Mouse (Mus musculus) midbrain, embryonic 10.5 days (tissue): Measurements from ENCODE around the gene 1110051M20Rik. TPM values are rescaled to one million over a fixed set of nuclear protein-coding genes. Genes with fewer than 3 reads are reported as not detected.

ENCODE experiments used
- DNase-seq: peaks from one replicate; pipeline ENCODE4 v3.0.0-alpha.2; 2017; ENCODE audit warnings: low spot score
- H3K27ac ChIP-seq: fragments of 300-500 bp; sonication (generic); replicated peaks from 2 replicates; pipeline ENCODE4 v1.5.1; 2016; ENCODE audit warnings: mild to moderate bottlenecking
- H3K27me3 ChIP-seq: fragments of 300-500 bp; sonication (generic); 2 replicates; pipeline ENCODE4 v1.6.1; 2016; ENCODE audit warnings: low read depth, mild to moderate bottlenecking; ENCODE audit not compliant: poor library complexity, severe bottlenecking
- H3K36me3 ChIP-seq: fragments of 300-500 bp; sonication (generic); 2 replicates; pipeline ENCODE4 v1.6.1; 2016; ENCODE audit warnings: mild to moderate bottlenecking, moderate library complexity
- H3K4me1 ChIP-seq: fragments of 300-500 bp; sonication (generic); 2 replicates; pipeline ENCODE4 v1.6.1; 2016
- H3K4me3 ChIP-seq: fragments of 300-500 bp; sonication (generic); 2 replicates; pipeline ENCODE4 v1.5.1; 2016; ENCODE audit warnings: mild to moderate bottlenecking, moderate library complexity
- H3K9me3 ChIP-seq: fragments of 300-500 bp; sonication (generic); replicated peaks from 2 replicates; pipeline ENCODE4 v1.6.1; 2016; ENCODE audit warnings: mild to moderate bottlenecking
- WGBS: fragments of 180-500 bp; shearing (Covaris S2); methylation state at CpG from one replicate; pipeline ENCODE4 v1.1.7; 2016; 5-methylcytosine and 5-hydroxymethylcytosine counted together
- polyA plus RNA-seq: library from polyadenylated mRNA; unstranded; fragments of >200 nt; fragmentation: Nextera tagmentation; extraction: Ambion mirVana; gene quantifications from 2 replicates; pipeline ENCODE4 v1.2.1, GENCODE M21; 2016

The 1110051M20Rik gene
- polyA plus RNA-seq, 1 experiment from 2014 or later: 87.1 TPM

DNA sequence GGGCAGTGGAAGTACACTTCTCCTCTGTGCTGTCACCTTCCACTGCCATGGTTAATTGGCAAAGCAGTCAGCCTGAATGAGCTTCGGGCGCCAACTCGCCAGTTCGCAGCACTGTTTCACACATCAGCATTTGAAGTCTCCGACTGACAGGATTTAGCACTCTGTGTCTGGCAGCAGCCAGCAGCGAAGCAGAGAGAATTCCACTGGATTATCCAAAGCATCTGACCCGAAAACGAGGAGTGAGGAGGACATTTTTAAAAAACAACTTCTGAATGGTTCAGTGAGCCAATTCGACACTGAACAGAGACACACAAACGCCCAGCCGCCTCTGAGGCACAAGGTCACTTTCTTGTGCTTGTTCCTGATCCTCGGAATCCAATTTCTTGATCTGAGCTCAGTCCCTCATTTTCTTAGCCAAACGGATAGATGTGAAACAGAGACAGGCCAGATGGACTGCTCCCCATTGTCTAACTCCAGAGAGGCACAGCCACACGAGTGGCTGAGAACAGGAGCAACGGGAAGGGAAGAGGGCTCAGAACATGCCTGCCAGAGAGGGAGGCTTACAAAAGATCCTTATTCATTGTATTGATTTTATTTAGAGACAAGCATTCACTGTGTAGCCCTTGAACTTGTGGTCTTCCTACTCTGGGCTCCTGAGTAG is 119.6 kb downstream of the 1110051M20Rik start:
- 24% methylated on average over 15 of the region's 15 CpGs for whole genome bisulfite sequencing
- H3K4me3 ChIP-seq: no peak overlapping the region
- H3K4me1 ChIP-seq: peaks cover 56% of the 10 kb centered on the region
- H3K36me3 ChIP-seq: no peaks in the 10 kb centered on the region
- H3K27ac ChIP-seq: peak overlapping the region; percentile 79
- 0 out of 2 replicates have a peak, but pooled peaks cover 3% of the 10 kb centered on the region for H3K9me3 ChIP-seq
- peak; percentile 54 for DNase-seq
- peaks cover 6% of the 10 kb centered on the region; the same call in 1 of the 2 replicates for H3K27me3 ChIP-seq

GRCm38 (mm10) chr2:91324346-91324745 is 120.2 kb downstream of the 1110051M20Rik start:
- no peak for DNase-seq
- peaks cover 6% of the 10 kb centered on the region; the same call in 1 of the 2 replicates for H3K27me3 ChIP-seq
- 84% methylated on average over 1 of the region's 1 CpGs for WGBS
- peak overlapping the region; percentile 79 for H3K27ac ChIP-seq
- H3K9me3 ChIP-seq: 0 out of 2 replicates have a peak, but pooled peaks cover 3% of the 10 kb centered on the region
- H3K36me3 ChIP-seq: no peaks in the 10 kb centered on the region
- peaks cover 51% of the 10 kb centered on the region for H3K4me1 ChIP-seq
- no peak overlapping the region for H3K4me3 ChIP-seq

GRCm38 (mm10) chr2:91322490-91322889 is 122.0 kb downstream of the 1110051M20Rik start:
- Histone ChIP-seq H3K27me3 (peaks cover 6% of the 10 kb centered on the region; the same call in 1 of the 2 replicates), H3K4me1 (peaks cover 36% of the 10 kb centered on the region), H3K36me3 (no peaks in the 10 kb centered on the region; the same call in 1 of the 2 replicates), H3K27ac (no peak overlapping the region), H3K4me3 (no peak overlapping the region), H3K9me3 (0 out of 2 replicates have a peak, but pooled peaks cover 3% of the 10 kb centered on the region)
- DNase-seq: no peak
- WGBS: 74% methylated on average over 4 of the region's 4 CpGs

- Histone ChIP-seq H3K27me3 (peaks cover 6% of the 10 kb centered on the region; the same call in 1 of the 2 replicates), H3K36me3 (peaks cover under 1% of the 10 kb centered on the region; the same call in 1 of the 2 replicates), H3K4me3 (no peak overlapping the region), H3K9me3 (0 out of 2 replicates have a peak, but pooled peaks cover 3% of the 10 kb centered on the region), H3K27ac (no peak overlapping the region), H3K4me1 (peaks cover 30% of the 10 kb centered on the region)
- no peak for DNase-seq
- WGBS: 94% methylated on average over 2 of the region's 2 CpGs
Measured at GRCm38 (mm10) chr2:91321923-91322322, 122.6 kb downstream of the 1110051M20Rik start.

DNA sequence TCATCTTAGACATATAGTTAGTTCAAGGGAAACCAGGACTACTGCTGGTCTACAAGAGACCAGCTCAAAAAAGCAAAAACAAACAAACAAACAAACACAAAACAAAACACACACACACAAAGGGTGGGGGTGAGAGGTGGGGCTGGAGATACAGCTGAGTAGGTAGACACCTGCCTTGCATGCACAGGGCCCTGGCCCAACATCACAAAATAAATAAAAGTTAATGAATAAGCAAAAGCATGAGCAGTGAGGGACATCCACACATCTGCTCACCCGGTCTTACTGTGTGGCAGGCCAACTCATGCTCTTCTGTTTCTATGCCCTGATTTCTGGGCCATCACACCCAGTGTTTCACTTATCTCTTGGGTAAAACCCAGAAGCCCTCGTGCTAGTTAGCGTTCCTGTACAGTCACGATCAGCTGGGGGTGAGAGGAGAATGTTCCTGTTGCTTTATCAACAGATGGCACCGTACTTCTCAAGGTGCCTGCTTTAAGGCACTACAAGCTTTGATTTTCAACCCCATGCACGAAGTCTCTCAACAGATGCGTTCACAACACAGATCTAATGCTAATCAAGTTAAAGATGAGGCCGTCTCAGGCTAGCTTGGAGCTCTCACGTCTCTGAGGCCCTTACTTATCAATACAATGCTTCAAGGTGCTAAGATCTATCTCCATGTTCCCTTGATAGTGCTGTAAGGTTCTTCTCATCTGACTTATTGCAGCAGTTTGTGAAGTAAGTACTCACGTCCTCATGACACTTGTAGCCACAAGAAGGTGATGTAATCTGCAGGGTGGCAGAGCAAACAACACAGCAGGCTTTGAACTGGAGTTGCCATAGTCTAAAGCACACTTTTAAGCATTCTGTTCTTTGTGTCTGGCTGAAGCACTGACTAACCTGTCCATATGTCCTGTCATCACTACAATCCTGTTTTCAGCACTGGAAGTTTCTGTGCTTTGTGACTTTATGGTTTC is 123.7 kb downstream of the 1110051M20Rik start:
- 87% methylated on average over 10 of the region's 10 CpGs for WGBS
- 0 out of 2 replicates have a peak, but pooled peaks cover 2% of the 10 kb centered on the region for H3K9me3 ChIP-seq
- peaks cover 6% of the 10 kb centered on the region; the same call in 1 of the 2 replicates for H3K27me3 ChIP-seq
- peaks cover 5% of the 10 kb centered on the region; the same call in 1 of the 2 replicates for H3K36me3 ChIP-seq
- no peak overlapping the region for H3K4me3 ChIP-seq
- no peak for DNase-seq
- no peak overlapping the region for H3K27ac ChIP-seq
- H3K4me1 ChIP-seq: peaks cover 25% of the 10 kb centered on the region

DNA sequence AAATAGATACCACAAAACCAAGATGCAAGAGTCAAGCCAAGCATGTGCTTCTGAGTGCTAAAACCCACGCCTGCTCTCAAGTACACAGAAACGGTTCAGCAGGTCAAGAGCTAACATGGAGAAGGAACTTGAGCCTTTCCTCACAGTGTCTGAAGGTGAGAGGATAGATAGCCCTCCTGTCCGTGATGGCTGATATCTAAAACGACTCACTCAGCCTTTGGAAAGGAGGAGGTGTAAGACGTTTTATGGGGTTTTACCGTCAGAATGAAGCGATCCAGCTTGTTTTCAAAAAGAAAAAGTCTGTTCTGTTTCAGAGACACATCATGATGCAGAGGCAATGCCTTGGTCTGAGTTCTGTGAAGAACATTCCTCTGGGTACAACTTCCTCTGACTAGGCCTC is 130.3 kb downstream of the 1110051M20Rik start:
- peaks cover 5% of the 10 kb centered on the region; the same call in 1 of the 2 replicates for H3K36me3 ChIP-seq
- no peaks in the 10 kb centered on the region for H3K9me3 ChIP-seq
- H3K4me1 ChIP-seq: peaks cover 24% of the 10 kb centered on the region
- 89% methylated on average over 7 of the region's 7 CpGs for WGBS
- no peak for DNase-seq
- H3K27ac ChIP-seq: peak overlapping the region; percentile 82
- H3K27me3 ChIP-seq: no peaks in the 10 kb centered on the region
- H3K4me3 ChIP-seq: no peak overlapping the region

DNA sequence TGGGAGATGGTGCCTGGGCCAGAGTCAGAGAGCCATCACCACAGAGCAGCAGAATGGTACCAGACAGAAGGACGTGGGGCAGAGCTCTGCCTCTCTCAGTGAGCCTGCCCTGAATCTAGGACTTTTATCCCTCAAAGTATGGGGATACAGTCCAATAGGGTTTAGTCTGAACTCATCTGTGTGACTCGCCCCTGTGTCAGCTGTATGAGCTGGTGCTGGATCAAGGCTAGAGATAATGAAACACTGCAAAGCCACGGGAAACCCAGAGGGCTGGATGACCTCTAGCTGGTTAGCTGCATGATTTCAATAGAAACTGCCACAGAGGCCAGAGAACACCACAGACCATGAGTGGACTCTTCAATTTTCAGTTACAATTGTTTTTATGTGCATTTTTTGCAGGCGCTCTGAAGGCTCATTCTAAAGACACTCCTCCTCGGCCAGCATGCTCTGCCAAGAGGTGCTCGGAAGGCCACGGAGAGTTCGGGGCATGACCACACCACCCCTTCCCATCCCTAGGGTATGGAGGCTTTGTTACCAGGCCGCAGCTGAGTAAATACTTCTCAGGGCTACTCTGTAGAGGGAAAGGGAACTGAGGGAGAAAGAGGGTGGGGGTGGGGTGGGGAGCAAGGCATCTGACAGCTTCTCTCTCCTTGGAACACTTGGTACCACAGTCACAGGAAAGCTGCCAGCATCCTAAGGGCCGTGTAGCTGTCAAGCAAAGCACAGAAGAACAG is 131.8 kb downstream of the 1110051M20Rik start:
- H3K4me1 ChIP-seq: peaks cover 26% of the 10 kb centered on the region
- peak; percentile 57 for DNase-seq
- 37% methylated on average over 10 of the region's 10 CpGs for WGBS
- no peak overlapping the region for H3K4me3 ChIP-seq
- peak overlapping the region; percentile 82 for H3K27ac ChIP-seq
- peaks cover 5% of the 10 kb centered on the region; the same call in 1 of the 2 replicates for H3K36me3 ChIP-seq
- no peaks in the 10 kb centered on the region for H3K9me3 ChIP-seq
- H3K27me3 ChIP-seq: no peaks in the 10 kb centered on the region

GRCm38 (mm10) chr2:91309546-91309945 is 135.0 kb downstream of the 1110051M20Rik start:
- Histone ChIP-seq H3K36me3 (0 out of 2 replicates have a peak, but pooled peaks cover 2% of the 10 kb centered on the region), H3K9me3 (no peaks in the 10 kb centered on the region), H3K4me1 (peaks cover 34% of the 10 kb centered on the region), H3K27ac (no peak overlapping the region), H3K4me3 (no peak overlapping the region), H3K27me3 (no peaks in the 10 kb centered on the region)
- no peak for DNase-seq
- WGBS: 78% methylated on average over 3 of the region's 3 CpGs

GRCm38 (mm10) chr2:91308680-91309079 is 135.8 kb downstream of the 1110051M20Rik start:
- no peak for DNase-seq
- H3K4me3 ChIP-seq: no peak overlapping the region
- H3K9me3 ChIP-seq: no peaks in the 10 kb centered on the region
- H3K27me3 ChIP-seq: no peaks in the 10 kb centered on the region
- H3K4me1 ChIP-seq: peaks cover 30% of the 10 kb centered on the region
- WGBS: 57% methylated on average over 5 of the region's 5 CpGs
- no peak overlapping the region for H3K27ac ChIP-seq
- 0 out of 2 replicates have a peak, but pooled peaks cover 2% of the 10 kb centered on the region for H3K36me3 ChIP-seq

- Histone ChIP-seq H3K4me3 (no peak overlapping the region), H3K4me1 (peaks cover 10% of the 10 kb centered on the region), H3K27me3 (no peaks in the 10 kb centered on the region), H3K36me3 (peaks cover 7% of the 10 kb centered on the region; the same call in 1 of the 2 replicates), H3K27ac (no peak overlapping the region), H3K9me3 (no peaks in the 10 kb centered on the region)
- DNase-seq: no peak
Measured at GRCm38 (mm10) chr2:91306589-91306988, 137.9 kb downstream of the 1110051M20Rik start.

- Histone ChIP-seq H3K9me3 (no peaks in the 10 kb centered on the region), H3K36me3 (peaks cover 7% of the 10 kb centered on the region; the same call in 1 of the 2 replicates), H3K4me1 (peaks cover 10% of the 10 kb centered on the region), H3K4me3 (no peak overlapping the region), H3K27me3 (no peaks in the 10 kb centered on the region), H3K27ac (0 out of 2 replicates have a peak overlapping the region, but pooled peaks have one; percentile 38)
- WGBS: 97% methylated on average over 9 of the region's 9 CpGs
- DNase-seq: no peak
Measured at GRCm38 (mm10) chr2:91305926-91306325, 138.6 kb downstream of the 1110051M20Rik start.

DNA sequence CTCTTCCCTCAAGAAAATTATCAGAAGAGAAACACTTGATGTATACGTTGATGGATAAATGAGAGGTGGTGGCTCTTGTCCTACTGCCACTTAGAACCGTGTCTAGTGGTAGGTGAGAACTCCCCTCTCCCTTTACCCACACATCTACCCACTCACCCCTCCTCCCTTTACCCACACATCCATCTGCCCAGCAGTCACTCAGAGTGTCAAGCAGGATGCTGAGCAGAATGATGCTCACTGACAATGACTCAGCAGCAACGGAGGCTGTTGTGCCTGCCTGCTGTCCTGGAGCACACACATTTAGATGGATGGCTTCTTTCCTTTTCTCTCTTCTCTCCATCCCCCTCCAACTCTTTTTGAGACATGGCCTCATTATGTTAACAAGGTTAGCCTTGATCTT is 141.7 kb downstream of the 1110051M20Rik start:
- DNase-seq: no peak
- Histone ChIP-seq H3K9me3 (no peaks in the 10 kb centered on the region), H3K27ac (no peak overlapping the region), H3K4me3 (no peak overlapping the region), H3K4me1 (peaks cover 16% of the 10 kb centered on the region), H3K27me3 (no peaks in the 10 kb centered on the region), H3K36me3 (peaks cover 7% of the 10 kb centered on the region; the same call in 1 of the 2 replicates)
- WGBS: 94% methylated on average over 3 of the region's 3 CpGs
